ENCODE assay signal across 14 mouse cellular contexts in the genomic region with DNA sequence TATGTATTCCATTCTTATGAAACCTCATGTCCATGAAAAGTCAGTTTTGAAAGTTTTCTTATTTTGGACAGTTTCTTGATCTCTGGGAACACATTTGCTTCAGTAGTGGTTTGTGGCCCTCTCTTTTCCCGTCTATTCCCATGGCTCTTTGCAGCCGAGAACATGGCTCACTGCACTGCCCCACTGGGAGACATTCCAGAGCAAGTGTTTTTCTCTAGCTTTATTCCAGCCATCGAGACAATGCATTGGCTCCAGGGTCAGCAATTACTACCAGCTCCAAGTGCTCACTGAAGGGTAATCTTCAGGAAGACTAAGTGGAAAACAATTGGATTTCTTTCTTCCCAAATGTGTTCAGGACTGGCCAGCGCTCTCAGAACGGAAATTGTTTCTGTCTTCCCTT.
DNase-seq lines count a peak whose midpoint lies in the region; ATAC-seq lines count a peak whose summit lies in the region.
"Had no signal": no experiment of that assay in that cellular context is flagged by ENCODE, and none has a peak within 500 bp of the region (broad histone marks: within the 10 kb centered on the region; RNA-seq: fewer than 3 reads in every experiment).

No protein-coding gene starts in this region.

- H3K9me3 ChIP-seq in heart, embryonic 12.5 days (replicated peaks) = no peaks in the 10 kb centered on the region
- H3K9me3 ChIP-seq in kidney, embryonic 16.5 days (ENCODE audit: low read length) = no peaks in the 10 kb centered on the region
- H3K9me3 ChIP-seq: limb, embryonic 10.5 days; liver, embryonic 12.5 days; lung, embryonic 15.5 days; neural tube, embryonic 12.5 days had no signal

- intact Hi-C loops in gastrocnemius, postnatal 14 days (cut with DNase I; ENCODE audit: low total_unique reads) = no loop called here

- H3K4me3 ChIP-seq in heart, embryonic 12.5 days = no peak overlapping the region
- no peak overlapping the region for H3K4me3 ChIP-seq in kidney, embryonic 16.5 days (ENCODE audit: low read length)
- H3K4me3 ChIP-seq: limb, embryonic 10.5 days; liver, embryonic 12.5 days; lung, embryonic 15.5 days; neural tube, embryonic 12.5 days had no signal

- WGBS in heart, embryonic 12.5 days = 66% methylated on average over 5 of the region's 5 CpGs
- WGBS in kidney, embryonic 16.5 days = 59% methylated on average over 5 of the region's 5 CpGs

- H3K9ac ChIP-seq in heart, embryonic 12.5 days = no peak overlapping the region
- H3K9ac ChIP-seq in kidney, embryonic 16.5 days (replicated peaks; ENCODE audit: low read length) = no peak overlapping the region
- H3K9ac ChIP-seq: liver, embryonic 12.5 days; lung, embryonic 15.5 days; neural tube, embryonic 12.5 days had no signal

- no peak overlapping the region for H3K4me2 ChIP-seq in heart, embryonic 12.5 days
- H3K4me2 ChIP-seq in kidney, embryonic 16.5 days (replicated peaks; ENCODE audit: low read depth, low read length) = no peak overlapping the region
- H3K4me2 ChIP-seq: liver, embryonic 12.5 days; lung, embryonic 15.5 days; neural tube, embryonic 12.5 days had no signal

- no peaks in the 10 kb centered on the region for H3K36me3 ChIP-seq in heart, embryonic 12.5 days
- no peaks in the 10 kb centered on the region for H3K36me3 ChIP-seq in kidney, embryonic 16.5 days (ENCODE audit: insufficient read depth, low read length)
- H3K36me3 ChIP-seq: limb, embryonic 10.5 days; liver, embryonic 12.5 days; lung, embryonic 15.5 days; neural tube, embryonic 12.5 days had no signal

- no peak overlapping the region for H3K27ac ChIP-seq in heart, embryonic 12.5 days (ENCODE audit: poor library complexity, severe bottlenecking)
- no peak overlapping the region for H3K27ac ChIP-seq in kidney, embryonic 16.5 days (ENCODE audit: low read length)
- H3K27ac ChIP-seq: limb, embryonic 10.5 days; liver, embryonic 12.5 days; lung, embryonic 15.5 days; neural tube, embryonic 12.5 days had no signal

- no peak for ATAC-seq in heart, embryonic 12.5 days (ENCODE audit: insufficient number of reproducible peaks, low FRiP score)
- no peak for ATAC-seq in kidney, embryonic 16.5 days (ENCODE audit: low FRiP score, low TSS enrichment)
- ATAC-seq: CD4-positive, CD25-positive, alpha-beta regulatory T cell, adult 4 months; liver, embryonic 12.5 days had no signal

- H3K27me3 ChIP-seq in heart, embryonic 12.5 days (replicated peaks) = no peaks in the 10 kb centered on the region
- H3K27me3 ChIP-seq in kidney, embryonic 16.5 days (ENCODE audit: insufficient read depth, low read length) = no peaks in the 10 kb centered on the region
- H3K27me3 ChIP-seq: liver, embryonic 12.5 days; lung, embryonic 15.5 days; neural tube, embryonic 12.5 days had no signal

- peak; percentile 50 to 70 for DNase-seq in heart, adult 18-20 months
- peak; percentile 23 for DNase-seq in kidney, postnatal 14 days
- peak; percentile 19 for DNase-seq in gastrocnemius, postnatal 14 days
- DNase-seq in skeletal muscle tissue, adult 2 months (ENCODE audit: low read depth, low spot score) = peak; percentile 37
- no peak for DNase-seq in cerebellum, postnatal 36 days
- DNase-seq: cerebellum, adult 18-20 months; thymus, adult 18-20 months had no signal

- peaks cover 1% of the 10 kb centered on the region; the same call in 1 of the 2 replicates for H3K4me1 ChIP-seq in heart, embryonic 12.5 days (replicated peaks)
- 0 out of 2 replicates have a peak, but pooled peaks cover 5% of the 10 kb centered on the region for H3K4me1 ChIP-seq in kidney, embryonic 16.5 days (ENCODE audit: insufficient read depth, low read length)
- H3K4me1 ChIP-seq: liver, embryonic 12.5 days had no signal

Comparison
In these comparisons a context has a peak if more than half of its experiments do, and no peak if none do; other contexts are left out.
1. DNase-seq: peak in heart, adult 18-20 months (2 of 2), kidney, postnatal 14 days (single experiment), gastrocnemius, postnatal 14 days (single experiment) and skeletal muscle tissue, adult 2 months (single experiment); none in cerebellum, postnatal 36 days (0 of 2).